Mouse (Mus musculus) cerebellum, adult 2 months (tissue): ENCODE results near the gene Rras2.

ENCODE experiments used
- CTCF ChIP-seq: fragments of 200-500 bp; IDR thresholded peaks from 2 replicates; pipeline ENCODE4 v1.5.1; 2011; ENCODE audit warnings: low read depth, mild to moderate bottlenecking, control low read depth, low read length, moderate library complexity, borderline replicate concordance; ENCODE audit not compliant: insufficient read depth
- POLR2A ChIP-seq: fragments of 200-500 bp; IDR thresholded peaks from 2 replicates; pipeline ENCODE4 v1.6.1; 2011; ENCODE audit warnings: low read length, control low read depth, borderline replicate concordance; ENCODE audit not compliant: insufficient read depth

GRCm38 (mm10) chr7:114037237-114037636, 80.3 kb downstream of the Rras2 start:
- TF ChIP-seq POLR2A = no peak
- no peak for TF ChIP-seq CTCF
